Mouse (Mus musculus): ENCODE measurements around the gene AW011738. TPM values are rescaled to one million over a fixed set of nuclear protein-coding genes. Genes with fewer than 3 reads are reported as not detected.
A peak's percentile ranks its signal among the peaks of the same experiment; 100 is the strongest.

The AW011738 gene
- polyA plus RNA-seq, 1 experiment from 2014 or later, result 0.84 TPM

GRCm38 (mm10) chr4:156216196-156216595 is 13.1 kb downstream of the AW011738 start:
- 85% methylated on average over 2 of the region's 2 CpGs for WGBS
- peak overlapping the region; percentile 52 for H3K9ac ChIP-seq (ENCODE audit: low read length)
- peak overlapping the region; percentile 57 for H3K4me2 ChIP-seq (ENCODE audit: low read length)
- ATAC-seq (ENCODE audit: insufficient number of reproducible peaks, insufficient read depth, low FRiP score, low read depth), result no peak
- H3K9me3 ChIP-seq (ENCODE audit: control insufficient read depth, low read length), result no peaks in the 10 kb centered on the region
- peaks cover 20 to 23% of the 10 kb centered on the region in 2 experiments for H3K4me1 ChIP-seq (ENCODE audit: control insufficient read depth in 2 of 2, insufficient read depth in 2 of 2, low read length in 2 of 2)
- H3K4me3 ChIP-seq (ENCODE audit: control insufficient read depth in 1 of 2, insufficient read depth in 1 of 2, low read depth in 1 of 2, low read length in 2 of 2), result no peak overlapping the region
- peak overlapping the region; percentile 54 to 56 for H3K27ac ChIP-seq (replicated peaks in 1 of 2; ENCODE audit: control insufficient read depth in 1 of 2, insufficient read depth in 1 of 2, low read depth in 2 of 2, low read length in 2 of 2)
- H3K36me3 ChIP-seq (ENCODE audit: control insufficient read depth, insufficient read depth, low read length), result peaks cover 9% of the 10 kb centered on the region
- no peaks in the 10 kb centered on the region for H3K27me3 ChIP-seq (ENCODE audit: control insufficient read depth, insufficient read depth, low read length)

GRCm38 (mm10) chr4:156217022-156217669 is 14.0 kb downstream of the AW011738 start:
- H3K4me1 ChIP-seq (ENCODE audit: control insufficient read depth in 2 of 2, insufficient read depth in 2 of 2, low read length in 2 of 2), result peaks cover 20 to 23% of the 10 kb centered on the region in 2 experiments
- no peaks in the 10 kb centered on the region for H3K9me3 ChIP-seq (ENCODE audit: control insufficient read depth, low read length)
- H3K27me3 ChIP-seq (ENCODE audit: control insufficient read depth, insufficient read depth, low read length), result no peaks in the 10 kb centered on the region
- no peak for ATAC-seq (ENCODE audit: insufficient number of reproducible peaks, insufficient read depth, low FRiP score, low read depth)
- H3K36me3 ChIP-seq (ENCODE audit: control insufficient read depth, insufficient read depth, low read length), result peaks cover 11% of the 10 kb centered on the region
- H3K9ac ChIP-seq (ENCODE audit: low read length), result peak overlapping the region; percentile 55
- peak overlapping the region in 1 of 2 experiments; percentile 16; a peak in 2 of 4 replicates for H3K4me3 ChIP-seq (ENCODE audit: control insufficient read depth in 1 of 2, insufficient read depth in 1 of 2, low read depth in 1 of 2, low read length in 2 of 2)
- WGBS, result 58% methylated on average over 16 of the region's 16 CpGs
- H3K4me2 ChIP-seq (ENCODE audit: low read length), result peak overlapping the region; percentile 57
- peak overlapping the region in 1 of 2 experiments; percentile 56; a peak in 1 of 4 replicates for H3K27ac ChIP-seq (replicated peaks in 1 of 2; ENCODE audit: control insufficient read depth in 1 of 2, insufficient read depth in 1 of 2, low read depth in 2 of 2, low read length in 2 of 2)

- Histone ChIP-seq H3K4me2 (ENCODE audit: low read length) (no peak overlapping the region), H3K27me3 (ENCODE audit: control insufficient read depth, insufficient read depth, low read length) (no peaks in the 10 kb centered on the region), H3K9ac (ENCODE audit: low read length) (0 out of 2 replicates have a peak overlapping the region, but pooled peaks have one; percentile 55), H3K4me1 (ENCODE audit: control insufficient read depth in 2 of 2, insufficient read depth in 2 of 2, low read length in 2 of 2) (peaks cover 20 to 23% of the 10 kb centered on the region in 2 experiments), H3K4me3 (ENCODE audit: control insufficient read depth in 1 of 2, insufficient read depth in 1 of 2, low read depth in 1 of 2, low read length in 2 of 2) (no peak overlapping the region), H3K9me3 (ENCODE audit: control insufficient read depth, low read length) (no peaks in the 10 kb centered on the region), H3K36me3 (ENCODE audit: control insufficient read depth, insufficient read depth, low read length) (peaks cover 17% of the 10 kb centered on the region), H3K27ac (replicated peaks in 1 of 2; ENCODE audit: control insufficient read depth in 1 of 2, insufficient read depth in 1 of 2, low read depth in 2 of 2, low read length in 2 of 2) (no peak overlapping the region)
- WGBS, result 76% methylated on average over 16 of the region's 16 CpGs
- ATAC-seq (ENCODE audit: insufficient number of reproducible peaks, insufficient read depth, low FRiP score, low read depth), result no peak
Measured at GRCm38 (mm10) chr4:156217838-156218237, 14.7 kb downstream of the AW011738 start.

GRCm38 (mm10) chr4:156219936-156220335 is 16.8 kb downstream of the AW011738 start:
- no peaks in the 10 kb centered on the region for H3K27me3 ChIP-seq (ENCODE audit: control insufficient read depth, insufficient read depth, low read length)
- peaks cover 17% of the 10 kb centered on the region for H3K36me3 ChIP-seq (ENCODE audit: control insufficient read depth, insufficient read depth, low read length)
- 87% methylated on average over 11 of the region's 11 CpGs for WGBS
- H3K9me3 ChIP-seq (ENCODE audit: control insufficient read depth, low read length), result no peaks in the 10 kb centered on the region
- ATAC-seq (ENCODE audit: insufficient number of reproducible peaks, insufficient read depth, low FRiP score, low read depth), result no peak
- H3K4me1 ChIP-seq (ENCODE audit: control insufficient read depth in 2 of 2, insufficient read depth in 2 of 2, low read length in 2 of 2), result peaks cover 20 to 23% of the 10 kb centered on the region in 2 experiments
- no peak overlapping the region for H3K4me3 ChIP-seq (ENCODE audit: control insufficient read depth in 1 of 2, insufficient read depth in 1 of 2, low read depth in 1 of 2, low read length in 2 of 2)
- H3K4me2 ChIP-seq (ENCODE audit: low read length), result no peak overlapping the region
- H3K27ac ChIP-seq (replicated peaks in 1 of 2; ENCODE audit: control insufficient read depth in 1 of 2, insufficient read depth in 1 of 2, low read depth in 2 of 2, low read length in 2 of 2), result no peak overlapping the region
- no peak overlapping the region for H3K9ac ChIP-seq (ENCODE audit: low read length)

GRCm38 (mm10) chr4:156224276-156224675 is 21.2 kb downstream of the AW011738 start:
- WGBS, result 77% methylated on average over 2 of the region's 2 CpGs
- H3K27me3 ChIP-seq (ENCODE audit: control insufficient read depth, insufficient read depth, low read length), result no peaks in the 10 kb centered on the region
- no peak for ATAC-seq (ENCODE audit: insufficient number of reproducible peaks, insufficient read depth, low FRiP score, low read depth)

GRCm38 (mm10) chr4:156227752-156228392 is 24.8 kb downstream of the AW011738 start:
- no peak overlapping the region for H3K4me3 ChIP-seq (ENCODE audit: control insufficient read depth in 1 of 2, insufficient read depth in 1 of 2, low read depth in 1 of 2, low read length in 2 of 2)
- H3K4me2 ChIP-seq (ENCODE audit: low read length), result peak overlapping the region; percentile 49
- ATAC-seq (ENCODE audit: insufficient number of reproducible peaks, insufficient read depth, low FRiP score, low read depth), result no peak
- peaks cover 8 to 14% of the 10 kb centered on the region in 2 experiments for H3K4me1 ChIP-seq (ENCODE audit: control insufficient read depth in 2 of 2, insufficient read depth in 2 of 2, low read length in 2 of 2)
- H3K27me3 ChIP-seq (ENCODE audit: control insufficient read depth, insufficient read depth, low read length), result no peaks in the 10 kb centered on the region
- H3K36me3 ChIP-seq (ENCODE audit: control insufficient read depth, insufficient read depth, low read length), result peaks cover 38% of the 10 kb centered on the region
- no peak overlapping the region for H3K27ac ChIP-seq (replicated peaks in 1 of 2; ENCODE audit: control insufficient read depth in 1 of 2, insufficient read depth in 1 of 2, low read depth in 2 of 2, low read length in 2 of 2)
- H3K9ac ChIP-seq (ENCODE audit: low read length), result peak overlapping the region; percentile 48; the same call in 1 of the 2 replicates
- WGBS, result 30% methylated on average over 18 of the region's 18 CpGs
- H3K9me3 ChIP-seq (ENCODE audit: control insufficient read depth, low read length), result no peaks in the 10 kb centered on the region

More at GRCm38 (mm10) chr4:156224276-156224675, 21.2 kb downstream of the AW011738 start:
- Histone ChIP-seq H3K4me3 (ENCODE audit: control insufficient read depth in 1 of 2, insufficient read depth in 1 of 2, low read depth in 1 of 2, low read length in 2 of 2) (no peak overlapping the region), H3K27ac (replicated peaks in 1 of 2; ENCODE audit: control insufficient read depth in 1 of 2, insufficient read depth in 1 of 2, low read depth in 2 of 2, low read length in 2 of 2) (no peak overlapping the region), H3K9ac (ENCODE audit: low read length) (no peak overlapping the region), H3K4me1 (ENCODE audit: control insufficient read depth in 2 of 2, insufficient read depth in 2 of 2, low read length in 2 of 2) (peaks cover 8 to 14% of the 10 kb centered on the region in 2 experiments), H3K9me3 (ENCODE audit: control insufficient read depth, low read length) (no peaks in the 10 kb centered on the region), H3K36me3 (ENCODE audit: control insufficient read depth, insufficient read depth, low read length) (peaks cover 21% of the 10 kb centered on the region), H3K4me2 (ENCODE audit: low read length) (no peak overlapping the region)

- ATAC-seq (ENCODE audit: insufficient number of reproducible peaks, insufficient read depth, low FRiP score, low read depth), result peak; percentile 14; the same call in 1 of the 2 replicates
- H3K36me3 ChIP-seq (ENCODE audit: control insufficient read depth, insufficient read depth, low read length), result peaks cover 43% of the 10 kb centered on the region
- no peaks in the 10 kb centered on the region for H3K27me3 ChIP-seq (ENCODE audit: control insufficient read depth, insufficient read depth, low read length)
- H3K4me1 ChIP-seq (ENCODE audit: control insufficient read depth in 2 of 2, insufficient read depth in 2 of 2, low read length in 2 of 2), result peaks cover 9 to 16% of the 10 kb centered on the region in 2 experiments
- no peak overlapping the region for H3K4me3 ChIP-seq (ENCODE audit: control insufficient read depth in 1 of 2, insufficient read depth in 1 of 2, low read depth in 1 of 2, low read length in 2 of 2)
- H3K27ac ChIP-seq (replicated peaks in 1 of 2; ENCODE audit: control insufficient read depth in 1 of 2, insufficient read depth in 1 of 2, low read depth in 2 of 2, low read length in 2 of 2), result no peak overlapping the region
- H3K4me2 ChIP-seq (ENCODE audit: low read length), result peak overlapping the region; percentile 49
- WGBS, result 18% methylated on average over 12 of the region's 12 CpGs
- 0 out of 2 replicates have a peak overlapping the region, but pooled peaks have one; percentile 48 for H3K9ac ChIP-seq (ENCODE audit: low read length)
- H3K9me3 ChIP-seq (ENCODE audit: control insufficient read depth, low read length), result no peaks in the 10 kb centered on the region
Measured at GRCm38 (mm10) chr4:156228393-156229024, 25.4 kb downstream of the AW011738 start.
